ENCODE assay signal across 27 mouse cellular contexts in the genomic region with DNA sequence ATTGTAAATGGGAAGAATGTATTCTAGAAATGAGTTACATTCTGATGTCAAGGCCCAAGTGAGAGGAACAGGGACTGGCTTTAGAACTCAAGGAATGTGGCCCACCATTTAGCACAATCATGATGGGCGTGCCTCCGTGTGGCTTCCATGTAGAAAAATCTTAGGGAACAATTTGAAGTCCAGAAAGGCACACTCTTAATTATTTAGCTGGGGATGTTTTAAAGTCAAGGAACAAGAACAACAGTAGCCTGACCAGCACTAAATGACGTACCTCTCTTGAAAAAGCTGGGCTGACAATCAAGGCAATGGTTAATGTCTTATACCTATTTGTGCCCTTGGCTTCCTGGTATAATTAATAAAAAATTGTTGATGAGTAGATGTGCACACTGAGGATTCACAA.
"Had no signal": no experiment of that assay in that cellular context is flagged by ENCODE, and none has a peak within 500 bp of the region (broad histone marks: within the 10 kb centered on the region; RNA-seq: fewer than 3 reads in every experiment).

No protein-coding gene starts in this region.

- H3K4me3 ChIP-seq: embryonic facial prominence, embryonic 10.5 days; embryonic facial prominence, embryonic 12.5 days; embryonic facial prominence, embryonic 13.5 days; embryonic facial prominence, embryonic 15.5 days; erythroblast, embryonic 14.5 days; forebrain, embryonic 10.5 days; forebrain, embryonic 12.5 days; forebrain, embryonic 13.5 days; forebrain, embryonic 15.5 days; gastrocnemius, adult 2 months; heart, adult 2 months had no signal

- H3K4me1 ChIP-seq: embryonic facial prominence, embryonic 12.5 days; embryonic facial prominence, embryonic 13.5 days; embryonic facial prominence, embryonic 15.5 days; forebrain, embryonic 12.5 days; forebrain, embryonic 13.5 days; forebrain, embryonic 15.5 days had no signal

- DNase-seq: cerebellum, adult 2 months; cerebellum, adult 8-10 months; cerebellum, adult 9-10 months; cerebellum, adult 9-11 months; cerebellum, postnatal 10 days; cerebellum, postnatal 14 days; cerebellum, postnatal 25 days; cerebellum, postnatal 36 days; embryo, embryonic 11 days; forebrain, postnatal 0 days; gastrocnemius, adult 2 months; gastrocnemius, postnatal 10 days; gastrocnemius, postnatal 14 days; gastrocnemius, postnatal 25 days; gastrocnemius, postnatal 36 days; heart, adult 11 months; heart, adult 18-20 months; heart, adult 2 months had no signal

- H3K27me3 ChIP-seq: embryonic facial prominence, embryonic 12.5 days; embryonic facial prominence, embryonic 13.5 days; embryonic facial prominence, embryonic 15.5 days; forebrain, embryonic 12.5 days; forebrain, embryonic 13.5 days; forebrain, embryonic 15.5 days had no signal

- H3K36me3 ChIP-seq: embryonic facial prominence, embryonic 10.5 days; embryonic facial prominence, embryonic 12.5 days; embryonic facial prominence, embryonic 13.5 days; embryonic facial prominence, embryonic 15.5 days; forebrain, embryonic 10.5 days; forebrain, embryonic 12.5 days; forebrain, embryonic 15.5 days had no signal

- H3K27ac ChIP-seq: embryonic facial prominence, embryonic 10.5 days; embryonic facial prominence, embryonic 12.5 days; embryonic facial prominence, embryonic 13.5 days; embryonic facial prominence, embryonic 15.5 days; forebrain, embryonic 10.5 days; forebrain, embryonic 12.5 days; forebrain, embryonic 13.5 days; forebrain, embryonic 15.5 days; gastrocnemius, adult 2 months; heart, adult 2 months had no signal
